Mouse (Mus musculus) gastrocnemius, postnatal 4 days (tissue): ENCODE data around the gene Gpatch3. TPM values are rescaled to one million over a fixed set of nuclear protein-coding genes. Genes with fewer than 3 reads are reported as not detected.
A peak's percentile ranks its signal among the peaks of the same experiment; 100 is the strongest.

Experiments
- DNase-seq, 2 experiments: peaks; one replicate each; pipeline ENCODE4 v3.0.0; 2021 to 2022; ENCODE audit warnings: low spot score in 2 of 2, mixed read lengths in 2 of 2
- long read RNA-seq, 2 experiments: library from polyadenylated mRNA; stranded (forward); transcript quantifications; one replicate each; pipeline ENCODE4 v2.0.0; 2021
- total RNA-seq, 2 experiments: library from RNA; stranded (reverse); gene quantifications; 2 replicates each; pipeline ENCODE4 v1.2.3; 2021

The Gpatch3 gene
- 1 to 10 TPM; 5.2 to 6.0 TPM for total RNA-seq
- long read RNA-seq, experiment 1, transcript Gpatch3-201 (7 exons, 2,004 nt) = major isoform, 10 of 18 reads
- long read RNA-seq, experiment 1, partial matches to known transcripts = 1 of 18 reads
- long read RNA-seq, experiment 1, other reads (novel, unspliced or antisense) = 7 of 18 reads
- long read RNA-seq, experiment 2, transcript Gpatch3-201 (7 exons, 2,004 nt) = major isoform, 9 of 15 reads
- long read RNA-seq, experiment 2, partial matches to known transcripts = 0 of 15 reads
- long read RNA-seq, experiment 2, other reads (novel, unspliced or antisense) = 6 of 15 reads

- peak; percentile 83 to 92 for DNase-seq
Observed at GRCm38 (mm10) chr4:133574070-133574842, at the start of gene Gpatch3. Gene Gpatch3 (plus strand): TSS chr4:133574745.

- DNase-seq = no peak
Observed at GRCm38 (mm10) chr4:133527788-133528187, 46.8 kb upstream of the Gpatch3 start.

- no peak for DNase-seq
Observed at GRCm38 (mm10) chr4:133532777-133533176, 41.8 kb upstream of the Gpatch3 start.

DNA sequence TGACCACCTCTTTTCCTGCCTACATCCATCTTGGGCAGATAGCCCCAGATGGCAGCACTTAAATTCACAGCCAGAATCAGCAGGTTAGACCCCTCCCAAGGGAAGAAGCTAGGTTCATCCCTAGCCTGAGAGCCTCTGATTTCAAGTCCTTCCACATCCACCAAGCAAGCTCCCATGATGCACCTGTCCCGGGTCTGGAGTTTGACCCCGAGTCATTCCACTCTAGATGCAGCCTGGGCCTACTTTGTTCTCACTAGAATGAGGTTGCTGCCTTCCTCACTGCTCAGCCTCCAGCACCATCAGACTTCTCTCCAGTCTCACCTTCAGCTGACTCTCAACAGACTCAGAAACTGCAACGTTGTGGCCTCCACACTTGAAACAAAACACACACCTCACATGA lies 38.5 kb upstream of the Gpatch3 start:
- no peak for DNase-seq

GRCm38 (mm10) chr4:133536652-133537051 lies 37.9 kb upstream of the Gpatch3 start:
- DNase-seq = no peak

- DNase-seq = peak; percentile 91 to 94
Observed at GRCm38 (mm10) chr4:133545272-133546231, 29.0 kb upstream of the Gpatch3 start, which contains the start of gene Nudc. Gene Nudc (minus strand): TSS chr4:133545996.

DNA sequence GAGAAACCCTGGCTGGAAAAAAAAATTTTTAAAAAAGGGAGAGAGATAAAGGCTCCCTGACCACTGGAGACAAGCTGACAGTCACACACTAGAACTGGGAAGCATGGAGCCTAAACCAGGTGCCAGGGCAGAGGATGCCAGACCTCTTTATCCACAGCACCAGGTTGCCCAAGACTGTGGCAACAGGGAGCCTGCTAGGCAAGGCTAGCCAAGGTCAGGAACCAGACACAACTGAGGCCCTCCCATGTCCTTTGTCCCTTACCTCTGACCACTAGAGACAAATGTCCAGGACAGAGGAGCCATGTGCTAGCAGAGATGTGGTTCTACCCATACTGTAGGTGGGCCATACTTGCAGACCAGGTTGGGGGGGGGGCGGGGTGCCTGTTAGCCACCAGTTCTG lies 22.5 kb upstream of the Gpatch3 start:
- DNase-seq = no peak

- DNase-seq = no peak
Observed at GRCm38 (mm10) chr4:133552768-133553447, 21.6 kb upstream of the Gpatch3 start, which contains the start of gene Nr0b2. Gene Nr0b2 (plus strand): TSS chr4:133553376.

DNA sequence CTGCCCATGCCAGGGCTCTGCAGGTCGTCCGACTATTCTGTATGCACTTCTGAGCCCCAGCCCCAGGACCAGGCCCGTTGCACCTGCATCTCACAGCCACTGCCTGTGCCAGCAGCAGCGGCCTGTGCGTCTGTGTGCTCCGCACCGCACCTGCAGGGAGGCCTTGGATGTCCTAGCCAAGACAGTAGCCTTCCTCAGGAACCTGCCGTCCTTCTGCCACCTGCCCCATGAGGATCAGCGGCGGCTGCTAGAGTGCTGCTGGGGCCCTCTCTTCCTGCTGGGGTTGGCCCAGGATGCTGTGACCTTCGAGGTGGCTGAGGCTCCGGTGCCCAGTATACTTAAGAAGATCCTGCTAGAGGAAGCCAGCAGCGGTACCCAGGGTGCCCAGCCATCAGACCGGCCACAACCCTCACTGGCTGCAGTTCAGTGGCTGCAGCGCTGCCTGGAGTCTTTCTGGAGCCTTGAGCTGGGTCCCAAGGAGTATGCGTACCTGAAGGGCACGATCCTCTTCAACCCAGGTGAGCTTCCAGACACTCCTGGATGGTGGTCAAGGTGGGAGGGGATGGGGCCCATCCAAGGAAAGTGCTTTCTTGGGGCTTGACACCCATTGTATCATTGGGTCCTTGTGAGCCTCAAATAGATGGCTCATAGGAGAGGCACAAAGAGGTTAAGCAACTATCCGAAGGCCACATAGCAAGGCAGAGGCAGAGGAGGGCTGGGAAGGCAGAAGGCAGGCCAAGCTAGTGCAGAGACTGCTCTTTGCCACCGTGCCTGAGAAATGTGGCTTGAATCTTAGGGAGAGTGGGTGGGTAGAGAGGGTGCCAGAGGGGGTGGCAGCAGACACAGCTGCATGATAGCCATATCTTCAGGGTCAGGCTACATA lies 20.9 kb upstream of the Gpatch3 start:
- DNase-seq = no peak

DNA sequence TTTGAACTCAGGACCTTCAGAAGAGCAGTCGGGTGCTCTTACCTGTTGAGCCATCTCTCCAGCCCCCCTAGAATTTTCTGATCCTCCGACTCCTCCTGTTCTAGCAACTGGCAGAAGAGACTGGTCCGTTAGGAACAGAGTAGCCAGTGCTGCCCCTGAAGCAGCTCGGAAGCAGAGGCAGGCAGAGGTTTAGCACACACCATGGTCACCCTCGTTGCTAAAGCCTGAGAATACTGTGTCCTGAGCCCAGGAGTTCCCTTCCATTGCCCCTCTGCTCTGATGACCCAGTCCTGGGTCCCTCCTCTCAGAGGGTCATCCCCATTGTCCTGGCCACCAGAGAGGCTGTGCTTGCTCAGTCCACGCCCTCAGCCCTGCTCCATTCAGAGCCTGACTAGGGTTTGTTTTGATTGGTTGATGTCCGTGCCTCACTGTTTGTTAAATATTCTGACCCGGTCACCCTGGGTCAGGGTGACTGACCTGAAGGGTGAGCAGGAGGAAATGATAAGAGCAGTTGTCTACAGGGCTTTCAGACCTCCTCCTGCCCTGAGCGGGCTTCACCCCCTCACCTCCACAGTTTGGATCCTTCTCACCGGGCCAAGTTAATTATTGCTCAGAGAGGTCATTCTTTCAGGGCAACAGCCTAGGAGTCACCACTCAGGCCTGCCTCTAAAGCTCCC lies 17.4 kb upstream of the Gpatch3 start:
- DNase-seq = no peak

DNA sequence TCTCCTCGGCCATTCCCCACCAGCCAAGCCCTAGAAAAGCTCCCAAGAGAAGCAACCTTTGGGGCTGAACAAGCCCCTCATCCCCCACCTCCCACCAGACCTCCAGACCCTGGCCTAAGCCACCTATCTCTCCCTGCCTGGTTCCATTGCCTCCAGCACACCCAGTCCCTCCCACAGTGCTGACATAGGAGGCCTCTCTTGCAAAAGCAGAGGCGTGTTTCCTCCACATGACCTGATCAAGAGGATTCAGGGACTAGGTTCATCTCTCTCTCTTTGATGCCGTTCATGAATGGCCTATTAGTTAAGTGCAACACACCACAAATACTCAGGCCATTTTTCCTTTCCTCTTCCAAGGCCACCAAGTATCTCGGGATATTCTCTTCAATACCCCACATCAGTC lies 14.7 kb upstream of the Gpatch3 start:
- DNase-seq = no peak

DNA sequence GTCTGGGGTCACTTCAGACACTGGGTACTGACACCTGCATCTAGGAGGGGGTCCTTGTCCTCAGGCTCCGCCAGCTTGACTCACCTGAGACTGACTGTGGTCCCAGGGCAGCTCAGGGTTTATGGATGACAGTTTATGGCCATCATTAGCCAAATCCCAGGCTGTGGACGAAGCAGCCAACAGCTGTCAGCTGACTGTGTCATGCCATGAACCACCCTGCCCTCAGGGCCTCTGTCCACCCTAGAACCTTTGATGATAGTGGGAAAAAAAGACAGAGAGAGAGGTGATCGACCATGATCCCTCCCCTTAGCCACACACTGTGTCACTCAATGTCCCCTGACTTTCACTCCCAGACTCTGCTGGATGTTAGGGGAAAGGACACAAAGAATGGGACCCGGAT lies 12.9 kb upstream of the Gpatch3 start:
- DNase-seq = no peak

- DNase-seq = no peak
Observed at GRCm38 (mm10) chr4:133563123-133563571, 11.4 kb upstream of the Gpatch3 start.

GRCm38 (mm10) chr4:133567251-133567650 lies 7.3 kb upstream of the Gpatch3 start:
- no peak for DNase-seq

DNA sequence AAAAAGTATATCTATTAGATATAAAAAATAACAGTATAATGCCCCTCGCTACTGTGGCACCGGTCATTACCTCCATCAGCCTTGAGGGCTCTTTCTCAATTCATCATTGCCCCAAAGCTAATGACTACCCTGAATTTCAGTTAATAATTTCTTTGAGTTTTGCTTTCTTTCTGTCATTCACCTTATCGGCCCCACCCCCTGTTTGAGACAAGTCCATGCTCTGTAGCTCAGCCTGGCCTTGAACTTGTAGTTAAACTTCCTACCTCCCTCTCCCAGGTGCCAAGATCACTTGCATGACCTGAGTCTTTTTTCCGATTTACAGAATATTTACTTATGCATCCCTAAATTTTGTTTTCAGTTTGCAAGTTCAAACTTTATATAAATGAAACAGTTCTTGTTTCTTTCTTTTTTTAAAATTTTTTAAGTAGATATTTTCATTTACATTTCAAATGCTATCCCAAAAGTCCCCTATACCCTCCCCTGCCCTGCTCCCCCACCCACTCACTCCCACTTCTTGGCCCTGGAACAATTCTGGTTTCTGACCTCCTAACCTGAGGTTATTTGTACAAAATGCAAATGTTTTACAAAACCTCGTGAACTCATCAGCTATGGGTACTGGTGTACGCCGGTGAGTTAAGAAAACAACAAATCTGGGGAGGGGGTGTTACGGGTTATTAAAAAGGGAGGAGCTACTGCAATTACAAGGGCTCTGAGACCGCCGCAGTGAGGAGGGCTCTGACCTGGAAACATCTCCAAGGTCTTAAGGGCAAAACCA lies 5.1 kb upstream of the Gpatch3 start:
- DNase-seq = no peak

GRCm38 (mm10) chr4:133570066-133570466 lies 4.5 kb upstream of the Gpatch3 start:
- DNase-seq = no peak

DNA sequence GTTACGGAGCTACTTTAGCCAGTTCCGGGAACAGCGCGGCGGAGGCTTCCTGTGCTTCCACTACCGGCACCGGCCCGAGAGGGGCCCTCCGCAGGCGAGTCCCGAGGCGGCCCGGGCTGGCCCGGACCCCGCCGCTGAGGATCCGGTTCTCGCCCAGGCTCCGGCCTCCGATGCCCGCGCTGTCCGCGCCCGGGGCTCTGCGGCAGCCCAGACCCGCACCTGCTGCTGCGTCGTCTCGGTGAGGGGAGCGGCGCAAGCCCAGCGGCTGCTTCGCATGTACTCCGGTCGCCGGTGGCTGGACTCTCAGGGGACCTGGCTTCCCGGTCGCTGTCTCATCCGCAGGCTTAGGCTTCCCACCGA lies 278 bp downstream of the Gpatch3 start:
- DNase-seq = no peak

DNA sequence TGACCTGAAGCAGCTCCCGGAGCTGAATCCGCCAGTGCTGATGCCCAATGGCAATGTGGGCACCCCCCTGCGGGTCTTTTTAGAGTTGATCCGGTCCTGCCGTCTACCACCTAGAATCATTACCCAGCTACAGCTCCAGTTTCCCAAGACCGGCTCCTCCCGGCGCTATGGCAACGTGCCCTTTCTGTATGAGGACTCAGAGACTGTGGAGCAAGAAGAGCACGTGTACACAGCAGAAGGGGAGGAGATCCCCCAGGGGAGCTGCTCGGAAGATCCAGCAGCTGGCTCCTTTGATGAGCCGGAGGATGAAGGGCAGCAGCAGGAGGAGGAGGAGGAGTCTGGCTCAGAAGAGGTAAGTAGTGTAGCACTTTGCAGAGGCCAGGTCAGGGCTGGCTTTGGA lies 3.4 kb downstream of the Gpatch3 start:
- DNase-seq = no peak
